In the genomic region with DNA sequence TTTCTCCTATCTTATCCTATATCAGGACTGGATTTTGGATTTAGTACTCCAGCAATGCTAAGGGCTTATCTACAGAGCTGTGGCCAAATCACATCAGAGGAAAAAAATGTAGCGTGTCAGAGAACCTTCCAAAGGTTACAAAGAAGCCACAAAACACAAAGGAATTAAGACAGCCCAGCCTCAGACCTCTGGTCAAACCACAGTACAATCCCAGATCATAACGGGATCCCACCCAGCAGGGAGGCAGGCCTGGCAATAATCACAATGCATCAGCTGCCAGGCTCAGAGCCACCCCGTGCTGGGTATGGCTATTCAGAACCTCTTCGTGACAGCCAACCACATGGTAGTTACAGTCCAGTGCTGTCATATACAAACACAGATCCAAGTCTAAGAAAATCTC, we compare ENCODE assay signal across 10 mouse cellular contexts. TPM values are rescaled to one million over a fixed set of nuclear protein-coding genes. Genes with fewer than 3 reads are reported as not detected.
A peak's percentile ranks its signal among the peaks of the same experiment; 100 is the strongest.
DNase-seq lines count a peak whose midpoint lies in the region; ATAC-seq lines count a peak whose summit lies in the region.
"Had no signal": no experiment of that assay in that cellular context is flagged by ENCODE, and none has a peak within 500 bp of the region (broad histone marks: within the 10 kb centered on the region; RNA-seq: fewer than 3 reads in every experiment).

No protein-coding gene starts in this region.

- no peak for DNase-seq in hindbrain, embryonic 10.5 days (ENCODE audit: low spot score)
- DNase-seq in Muller cell, postnatal 12 days (ENCODE audit: inconsistent ontology term), result peak; percentile 94
- peak; percentile 86 for DNase-seq in cerebellum, adult 11-12 months
- no peak for DNase-seq in kidney, postnatal 14 days
- no peak for DNase-seq in adrenal gland, postnatal 14 days
- DNase-seq: adrenal gland, postnatal 25 days had no signal

- 51% methylated on average over 4 of the region's 4 CpGs for WGBS in hindbrain, embryonic 16.5 days
- 57% methylated on average over 4 of the region's 4 CpGs for whole genome bisulfite sequencing in hindbrain, embryonic 10.5 days
- 68% methylated on average over 4 of the region's 4 CpGs for WGBS in liver, embryonic 15.5 days (ENCODE audit: insufficient replicate concordance)

- H3K4me2 ChIP-seq in hindbrain, embryonic 16.5 days (ENCODE audit: low read length), result no peak overlapping the region
- H3K4me2 ChIP-seq in liver, embryonic 15.5 days, result no peak overlapping the region
- H3K4me2 ChIP-seq: neural tube, embryonic 15.5 days had no signal

- H3K4me1 ChIP-seq in hindbrain, embryonic 16.5 days (ENCODE audit: control insufficient read depth, insufficient read depth, low read depth, low read length), result no peaks in the 10 kb centered on the region
- H3K4me1 ChIP-seq in hindbrain, embryonic 10.5 days (replicated peaks), result peaks cover 7% of the 10 kb centered on the region
- peaks cover 35% of the 10 kb centered on the region for H3K4me1 ChIP-seq in liver, embryonic 15.5 days (replicated peaks)
- H3K4me1 ChIP-seq: neural tube, embryonic 15.5 days had no signal

- H3K27ac ChIP-seq in hindbrain, embryonic 16.5 days (ENCODE audit: low read depth, low read length), result no peak overlapping the region
- H3K27ac ChIP-seq in hindbrain, embryonic 10.5 days, result no peak overlapping the region
- H3K27ac ChIP-seq in liver, embryonic 15.5 days (replicated peaks), result peak overlapping the region; percentile 79
- H3K27ac ChIP-seq: neural tube, embryonic 15.5 days had no signal

- peak; percentile 63; the same call in 1 of the 2 replicates for ATAC-seq in hindbrain, embryonic 16.5 days
- ATAC-seq in liver, embryonic 15.5 days (ENCODE audit: insufficient read depth), result no peak
- ATAC-seq in megakaryocyte, adult 5-6 weeks (ENCODE audit: poor library complexity, severe bottlenecking), result no peak

- no peak overlapping the region for H3K9ac ChIP-seq in hindbrain, embryonic 16.5 days (ENCODE audit: low read depth, low read length)
- no peak overlapping the region for H3K9ac ChIP-seq in liver, embryonic 15.5 days
- H3K9ac ChIP-seq: neural tube, embryonic 15.5 days had no signal

- H3K4me3 ChIP-seq in hindbrain, embryonic 16.5 days (ENCODE audit: low read length), result no peak overlapping the region
- H3K4me3 ChIP-seq in hindbrain, embryonic 10.5 days, result no peak overlapping the region
- no peak overlapping the region for H3K4me3 ChIP-seq in liver, embryonic 15.5 days (replicated peaks)
- H3K4me3 ChIP-seq: neural tube, embryonic 15.5 days had no signal

- no peaks in the 10 kb centered on the region for H3K9me3 ChIP-seq in hindbrain, embryonic 16.5 days (ENCODE audit: control insufficient read depth, low read length)
- no peaks in the 10 kb centered on the region for H3K9me3 ChIP-seq in hindbrain, embryonic 10.5 days
- no peaks in the 10 kb centered on the region for H3K9me3 ChIP-seq in liver, embryonic 15.5 days (replicated peaks)
- H3K9me3 ChIP-seq: neural tube, embryonic 15.5 days had no signal

- peaks cover 4% of the 10 kb centered on the region; the same call in 1 of the 2 replicates for H3K36me3 ChIP-seq in hindbrain, embryonic 16.5 days (ENCODE audit: control insufficient read depth, insufficient read depth, low read length)
- peaks cover 53% of the 10 kb centered on the region for H3K36me3 ChIP-seq in hindbrain, embryonic 10.5 days
- H3K36me3 ChIP-seq in liver, embryonic 15.5 days (replicated peaks), result peaks cover 39% of the 10 kb centered on the region

- H3K27me3 ChIP-seq in hindbrain, embryonic 16.5 days (replicated peaks; ENCODE audit: control insufficient read depth, insufficient read depth, low read length), result no peaks in the 10 kb centered on the region
- H3K27me3 ChIP-seq in hindbrain, embryonic 10.5 days (ENCODE audit: insufficient read depth, poor library complexity, severe bottlenecking), result no peaks in the 10 kb centered on the region
- H3K27me3 ChIP-seq in liver, embryonic 15.5 days, result no peaks in the 10 kb centered on the region
- H3K27me3 ChIP-seq: neural tube, embryonic 15.5 days had no signal

RNA-seq across cellular contexts. Expression of a gene that starts 16.2 kb away (rescaled TPM):
- polyA plus RNA-seq in hindbrain, embryonic 16.5 days (2015; fragmentation: Nextera tagmentation; extraction: Ambion mirVana), result 63.4 and 64.9 TPM in 2 replicates
- polyA plus RNA-seq in hindbrain, embryonic 10.5 days (2016; fragmentation: Nextera tagmentation; extraction: Ambion mirVana), result 37.9 and 51.1 TPM in 2 replicates
- polyA plus RNA-seq in liver, embryonic 15.5 days (2015; fragmentation: Nextera tagmentation; extraction: Ambion mirVana), result 18.7 TPM in 2 replicates
- total RNA-seq in megakaryocyte, adult 5-6 weeks (2015), result 11.4 and 12.8 TPM in 2 replicates
- total RNA-seq in megakaryocyte, adult 5-6 weeks (2017), result 21.5 and 22.8 TPM in 2 replicates
- total RNA-seq in adrenal gland, postnatal 14 days (2021), result 42.9 and 45.9 TPM in 2 replicates

Comparison
In these comparisons a context has a peak if more than half of its experiments do, and no peak if none do; other contexts are left out.
1. DNase-seq: peak in Muller cell, postnatal 12 days (single experiment) and cerebellum, adult 11-12 months (single experiment); none in hindbrain, embryonic 10.5 days (single experiment), kidney, postnatal 14 days (single experiment) and adrenal gland, postnatal 14 days (single experiment).